Mouse (Mus musculus) forelimb bud, embryonic 11.5 days (tissue): ENCODE data around the gene Hist2h3c1.
"Not testable (repeated sequence)": the region's sequence is repeated elsewhere in the genome, so short reads cannot be mapped to it uniquely, and the experiment has no call there.

Source experiments
- DNase-seq: peaks from one replicate; pipeline ENCODE4 v3.0.0-alpha.2; 2012; ENCODE audit warnings: low read depth, low spot score

Gene Hist2h3c1

DNA sequence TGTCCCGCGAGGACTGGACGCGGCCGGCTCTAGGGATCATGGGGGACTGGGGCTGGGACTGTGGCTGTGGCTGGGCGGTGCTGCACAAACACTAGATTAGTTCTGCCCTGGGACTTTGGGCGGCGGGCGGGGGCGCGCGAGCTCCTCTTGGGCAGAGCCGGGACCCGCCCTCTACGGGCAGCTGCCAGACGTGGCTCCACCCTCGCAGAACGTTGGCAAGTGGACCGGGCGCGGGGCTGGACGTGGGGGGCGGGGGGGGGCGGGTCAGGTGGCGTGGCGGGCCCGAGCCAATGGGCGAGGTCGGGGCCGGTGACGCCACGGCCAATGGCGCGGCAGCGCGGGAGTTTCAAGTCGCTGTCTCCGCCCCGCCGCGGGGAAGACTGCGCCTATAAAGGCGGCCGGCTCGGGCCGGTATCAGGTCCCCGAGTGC is at the start of gene Hist2h3c1:
Hist2h3c1 (plus strand) TSS at position 259 of the 430 bp plus-strand sequence.
- not testable (repeated sequence) for DNase-seq

DNA sequence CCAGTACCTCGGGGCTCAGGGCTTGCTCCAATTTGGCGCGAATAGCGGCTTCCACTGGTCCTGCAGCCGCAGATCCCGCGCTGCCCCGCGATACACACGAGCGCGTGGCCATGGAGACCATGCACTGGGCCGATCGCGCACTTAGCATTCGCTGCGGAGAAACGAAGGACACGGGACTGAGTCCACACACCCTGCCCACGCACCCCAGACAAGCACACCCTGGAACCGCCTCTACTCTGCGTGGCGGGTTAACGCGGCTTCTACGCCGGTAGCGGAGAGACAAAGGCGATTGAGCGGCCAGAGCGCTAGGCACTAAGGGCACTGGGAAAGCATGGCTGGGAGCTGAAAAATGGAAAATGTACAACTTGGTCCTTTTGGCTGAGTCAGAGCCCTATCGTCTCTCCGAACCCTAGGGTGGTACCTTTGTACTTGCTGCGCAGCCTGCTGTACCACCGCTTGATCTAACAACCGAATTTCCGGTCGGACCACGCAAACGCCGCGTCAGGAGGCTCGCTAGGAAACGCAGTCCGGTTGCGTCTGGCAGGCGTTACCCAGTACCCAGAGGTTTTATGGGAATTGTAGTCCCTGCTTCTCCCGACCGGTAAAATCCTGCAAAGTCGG is 49.2 kb upstream of the Hist2h3c1 start:
- peak; percentile 92 for DNase-seq

DNA sequence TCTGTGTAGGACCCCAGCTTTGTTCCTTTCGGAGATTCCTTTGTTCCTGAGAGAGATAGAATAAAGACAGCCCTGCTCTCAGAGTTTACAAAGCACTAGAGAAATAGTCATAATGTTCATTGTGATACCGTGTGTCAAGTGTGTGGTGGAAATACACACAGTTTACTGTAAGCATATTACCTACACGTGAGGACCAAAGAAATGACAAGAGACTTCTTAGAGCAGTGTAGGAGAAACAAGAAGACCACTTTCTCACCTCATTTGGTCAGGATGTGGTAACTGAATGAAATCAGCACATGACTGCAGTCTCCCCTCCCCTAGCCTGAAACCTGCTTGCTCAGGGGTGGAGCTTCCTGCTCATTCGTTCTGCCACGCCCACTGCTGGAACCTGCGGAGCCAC is 48.3 kb upstream of the Hist2h3c1 start:
- no peak for DNase-seq

DNA sequence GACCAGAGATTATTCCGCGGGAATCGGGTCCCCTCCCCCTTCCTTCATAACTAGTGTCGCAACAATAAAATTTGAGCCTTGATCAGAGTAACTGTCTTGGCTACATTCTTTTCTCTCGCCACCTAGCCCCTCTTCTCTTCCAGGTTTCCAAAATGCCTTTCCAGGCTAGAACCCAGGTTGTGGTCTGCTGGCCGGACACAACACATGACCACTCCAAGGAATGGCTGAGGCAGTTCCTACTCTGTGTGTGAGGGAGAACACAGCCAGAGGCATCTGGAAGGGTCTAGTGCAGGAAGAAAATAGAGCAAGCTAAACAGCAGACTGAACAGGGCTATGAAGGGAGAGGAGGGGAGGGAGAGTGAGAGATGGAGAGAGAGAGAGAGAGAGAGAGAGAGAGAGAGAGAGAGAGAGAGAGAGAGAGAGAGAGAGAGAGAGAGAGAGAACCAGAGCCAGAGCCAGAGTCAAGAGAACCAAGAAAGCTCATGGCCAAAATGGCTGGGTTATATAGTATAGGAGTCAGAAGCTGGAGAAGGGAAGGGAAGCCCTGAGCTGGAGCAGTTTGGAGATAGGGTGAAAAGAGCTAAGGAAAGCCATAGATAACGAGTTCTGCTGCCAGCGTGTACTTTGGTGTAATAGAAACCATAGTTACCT is 47.8 kb upstream of the Hist2h3c1 start:
- DNase-seq: not testable (repeated sequence)

DNA sequence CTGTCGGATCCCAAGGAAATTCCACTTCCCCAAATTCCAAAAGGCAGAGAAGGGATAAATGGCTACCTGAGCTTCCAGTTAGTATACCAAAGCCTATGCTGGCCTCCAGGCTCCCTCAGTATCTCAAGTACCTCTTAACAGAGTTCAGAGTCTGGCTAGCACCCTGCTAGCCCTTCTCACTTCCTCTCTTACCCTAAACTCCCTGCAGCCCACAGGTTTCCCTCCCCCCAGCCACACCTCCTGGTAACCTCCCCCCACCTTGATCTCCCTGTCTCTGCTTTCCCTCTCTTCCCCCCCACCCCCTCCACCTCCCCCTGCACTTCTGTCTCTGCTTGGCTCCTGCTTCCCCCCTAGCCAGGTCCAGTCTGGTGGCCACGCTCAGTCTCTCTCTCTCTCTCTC is 46.8 kb upstream of the Hist2h3c1 start:
- no peak for DNase-seq

DNA sequence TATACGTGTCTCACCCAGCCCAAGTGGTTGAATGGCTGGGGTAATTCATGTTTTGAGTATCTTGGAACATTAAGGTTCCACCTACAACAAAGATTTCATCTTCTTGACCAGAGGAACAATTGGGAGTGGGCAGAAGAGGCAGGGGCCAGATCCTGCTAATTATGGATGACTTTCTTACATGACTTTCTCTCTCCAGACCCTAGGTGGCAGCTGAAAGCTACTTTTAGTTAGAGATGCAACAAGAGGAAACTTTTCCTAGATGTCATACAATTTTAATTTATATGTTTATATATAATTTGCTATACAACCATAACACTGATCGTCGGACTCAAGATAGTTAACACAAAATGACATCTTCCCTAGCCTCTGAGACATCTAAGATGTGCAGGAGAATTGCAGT is 38.7 kb upstream of the Hist2h3c1 start:
- DNase-seq: no peak

DNA sequence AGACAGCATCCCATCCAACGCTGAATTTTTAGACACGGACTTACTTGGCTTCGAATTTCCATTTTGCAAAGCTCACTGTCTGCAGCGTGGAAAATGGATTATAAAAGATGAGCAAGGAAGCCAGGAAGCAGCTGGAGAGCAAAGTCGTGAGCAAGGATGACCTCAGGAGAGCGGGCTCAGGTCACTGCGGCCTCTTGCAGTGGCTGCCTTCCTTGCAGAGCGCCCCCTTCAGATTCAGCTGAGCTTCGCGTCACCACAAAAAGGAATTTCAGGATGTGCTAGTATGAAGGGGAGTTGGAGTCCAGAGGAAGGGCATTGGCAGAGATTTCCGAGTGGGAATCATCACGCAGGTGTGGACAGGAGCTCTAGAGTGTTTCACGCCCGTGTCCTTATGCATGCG is 37.2 kb upstream of the Hist2h3c1 start:
- no peak for DNase-seq

DNA sequence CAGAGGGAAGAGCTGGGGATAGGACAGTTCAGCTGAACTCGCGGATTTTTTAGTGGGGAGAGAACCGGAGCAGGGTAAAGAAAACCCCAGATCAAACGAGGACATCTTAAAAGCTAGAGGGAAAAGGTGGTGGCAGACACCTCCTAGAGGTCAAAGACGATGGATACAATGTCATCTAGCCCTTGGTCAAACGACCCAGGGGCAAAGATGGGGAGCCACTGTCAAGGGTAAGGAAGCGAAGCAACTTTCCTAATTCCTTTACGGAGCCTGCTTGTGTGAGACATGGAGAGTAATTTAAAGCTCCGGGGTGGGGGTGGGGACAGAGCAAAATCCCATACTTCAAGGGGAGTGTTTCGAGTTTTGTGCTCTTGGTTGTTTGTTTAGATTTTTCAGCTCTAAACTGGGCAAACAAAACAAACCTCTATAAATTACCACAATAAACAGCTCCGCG is 27.3 kb upstream of the Hist2h3c1 start:
- peak; percentile 32 for DNase-seq

DNA sequence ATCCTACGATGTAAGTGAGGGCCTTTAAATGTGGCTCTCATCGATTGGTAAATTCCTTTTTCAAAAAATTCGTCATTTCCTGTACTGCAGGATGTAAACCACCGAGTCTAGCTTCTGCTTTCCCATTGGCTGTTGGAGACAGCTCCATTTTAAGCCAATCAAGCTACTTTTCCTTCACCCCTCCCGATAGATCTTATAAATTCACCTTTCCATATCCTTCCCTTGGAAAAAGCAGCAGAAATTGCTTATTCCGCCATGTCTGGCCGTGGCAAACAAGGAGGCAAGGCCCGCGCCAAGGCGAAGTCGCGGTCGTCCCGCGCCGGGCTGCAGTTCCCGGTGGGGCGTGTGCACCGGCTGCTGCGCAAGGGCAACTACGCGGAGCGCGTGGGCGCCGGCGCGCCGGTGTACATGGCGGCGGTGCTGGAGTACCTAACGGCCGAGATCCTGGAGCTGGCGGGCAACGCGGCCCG is 26.8 kb upstream of the Hist2h3c1 start, which contains the start of the genes Bola1 and Hist2h2ab:
Bola1 (minus strand) TSS at position 49 of the 470 bp plus-strand sequence.
Hist2h2ab (plus strand) TSS at position 205 of the 470 bp plus-strand sequence.
- DNase-seq: peak; percentile 91

DNA sequence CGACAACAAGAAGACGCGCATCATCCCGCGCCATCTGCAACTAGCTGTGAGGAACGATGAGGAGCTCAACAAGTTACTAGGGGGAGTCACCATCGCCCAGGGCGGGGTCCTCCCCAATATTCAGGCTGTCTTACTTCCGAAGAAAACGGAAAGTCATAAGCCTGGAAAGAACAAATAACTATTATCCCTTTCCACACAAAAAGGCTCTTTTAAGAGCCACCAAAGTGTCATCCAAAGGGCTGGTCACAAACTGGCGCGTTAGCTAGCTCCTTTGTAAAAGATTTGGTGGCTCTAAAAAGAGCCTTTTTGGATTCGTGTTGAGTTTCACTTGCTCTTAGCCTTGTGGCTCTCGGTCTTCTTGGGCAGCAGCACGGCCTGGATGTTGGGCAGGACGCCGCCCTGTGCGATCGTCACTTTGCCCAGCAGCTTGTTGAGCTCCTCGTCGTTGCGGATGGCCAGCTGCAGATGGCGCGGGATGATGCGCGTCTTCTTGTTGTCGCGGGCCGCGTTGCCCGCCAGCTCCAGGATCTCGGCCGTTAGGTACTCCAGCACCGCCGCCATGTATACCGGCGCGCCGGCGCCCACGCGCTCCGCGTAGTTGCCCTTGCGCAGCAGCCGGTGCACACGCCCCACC is 26.2 kb upstream of the Hist2h3c1 start:
- DNase-seq: peak; percentile 73

DNA sequence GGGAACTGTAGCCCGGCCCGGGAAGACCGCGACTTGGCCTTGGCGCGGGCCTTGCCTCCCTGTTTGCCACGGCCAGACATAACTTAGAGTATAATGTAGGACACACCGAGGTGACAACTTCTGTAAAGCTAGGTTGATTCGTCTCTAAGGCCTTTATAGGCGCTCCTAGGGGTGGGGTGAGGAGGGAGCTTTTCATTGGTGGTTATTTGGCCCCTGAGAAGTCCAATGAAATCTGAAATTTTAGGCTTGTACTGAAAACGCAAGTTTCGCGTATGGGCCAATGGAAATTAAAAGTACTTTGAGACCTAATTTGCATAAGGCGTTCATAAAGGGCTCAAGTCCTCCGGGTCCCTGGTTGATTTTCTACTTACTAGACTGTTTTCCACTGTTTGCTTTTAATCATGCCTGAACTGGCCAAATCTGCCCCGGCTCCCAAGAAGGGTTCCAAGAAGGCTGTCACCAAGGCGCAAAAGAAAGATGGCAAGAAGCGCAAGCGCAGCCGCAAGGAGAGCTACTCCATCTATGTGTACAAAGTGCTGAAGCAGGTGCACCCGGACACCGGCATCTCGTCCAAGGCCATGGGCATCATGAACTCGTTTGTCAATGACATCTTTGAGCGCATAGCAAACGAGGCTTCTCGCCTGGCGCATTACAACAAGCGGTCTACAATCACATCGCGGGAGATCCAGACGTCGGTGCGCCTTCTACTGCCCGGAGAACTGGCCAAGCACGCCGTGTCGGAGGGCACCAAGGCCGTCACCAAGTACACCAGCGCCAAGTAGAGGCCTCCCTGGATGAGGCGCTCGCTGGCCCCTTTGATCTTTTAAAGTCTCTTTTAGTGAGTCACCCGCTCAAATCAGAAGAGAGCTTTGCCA is 25.5 kb upstream of the Hist2h3c1 start, which contains the start of the genes Hist2h2ac and Hist2h2be:
Hist2h2ac (minus strand) TSS at position 116 of the 875 bp plus-strand sequence.
Hist2h2be (plus strand) TSS at position 355 of the 875 bp plus-strand sequence.
- peak; percentile 93 for DNase-seq

DNA sequence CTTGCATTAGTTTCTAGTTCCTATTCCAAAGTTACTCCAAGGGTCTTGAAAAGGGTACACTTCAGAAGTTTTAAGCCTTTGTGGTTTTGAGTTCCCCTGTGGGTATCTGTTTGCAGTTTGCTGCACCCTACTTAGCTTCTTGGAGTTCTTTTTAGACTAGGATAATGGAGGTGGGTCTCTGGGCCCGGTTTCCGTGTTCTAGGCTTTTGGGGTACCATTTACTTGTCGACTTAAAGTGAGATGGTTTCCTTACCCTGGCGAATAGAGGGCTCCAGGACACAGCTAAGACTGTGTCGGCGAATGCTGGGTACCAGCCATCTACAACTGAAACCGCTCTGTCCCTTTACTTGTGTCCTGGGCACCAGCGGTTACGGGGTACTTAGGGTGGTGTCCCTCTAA is 24.8 kb upstream of the Hist2h3c1 start:
- DNase-seq: no peak

DNA sequence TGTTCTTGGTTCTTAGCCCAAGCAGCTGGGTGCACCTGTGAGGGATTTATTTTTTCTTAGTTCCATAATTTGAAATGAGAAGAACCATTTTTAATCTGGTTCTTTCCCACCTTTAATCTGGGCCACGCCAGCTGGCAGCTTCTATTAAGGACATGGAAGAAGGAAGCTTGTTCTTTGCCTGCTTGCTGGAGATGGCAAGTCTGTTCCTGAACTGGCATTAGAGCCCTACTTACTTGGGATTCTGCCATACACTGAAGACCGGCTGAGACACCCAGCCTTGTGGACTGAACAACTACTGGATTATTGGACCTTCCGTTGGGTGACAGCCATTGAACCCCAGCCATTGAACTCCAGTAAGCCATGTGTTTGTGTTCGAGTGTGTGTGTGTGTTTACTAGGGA is 23.7 kb upstream of the Hist2h3c1 start:
- DNase-seq: no peak

DNA sequence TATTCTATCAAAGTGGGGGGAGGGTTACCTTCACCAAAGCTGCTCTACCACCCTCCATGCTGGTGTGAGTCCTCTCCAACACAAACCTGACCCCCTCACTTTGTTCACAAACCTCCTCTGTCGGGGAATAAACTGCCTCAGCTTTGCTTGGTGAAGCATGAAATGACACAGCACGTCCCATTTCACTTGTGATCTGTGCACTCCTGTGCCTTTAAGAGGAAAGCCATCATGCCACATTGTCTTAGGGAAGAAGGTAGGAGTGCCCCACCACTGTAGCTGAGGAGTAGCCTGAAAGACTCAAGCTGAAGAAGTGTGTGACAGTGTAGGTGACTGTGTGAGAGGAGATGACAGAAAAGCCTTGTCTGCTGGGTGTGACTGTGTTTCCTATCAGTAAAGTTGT is 21.1 kb upstream of the Hist2h3c1 start:
- no peak for DNase-seq

DNA sequence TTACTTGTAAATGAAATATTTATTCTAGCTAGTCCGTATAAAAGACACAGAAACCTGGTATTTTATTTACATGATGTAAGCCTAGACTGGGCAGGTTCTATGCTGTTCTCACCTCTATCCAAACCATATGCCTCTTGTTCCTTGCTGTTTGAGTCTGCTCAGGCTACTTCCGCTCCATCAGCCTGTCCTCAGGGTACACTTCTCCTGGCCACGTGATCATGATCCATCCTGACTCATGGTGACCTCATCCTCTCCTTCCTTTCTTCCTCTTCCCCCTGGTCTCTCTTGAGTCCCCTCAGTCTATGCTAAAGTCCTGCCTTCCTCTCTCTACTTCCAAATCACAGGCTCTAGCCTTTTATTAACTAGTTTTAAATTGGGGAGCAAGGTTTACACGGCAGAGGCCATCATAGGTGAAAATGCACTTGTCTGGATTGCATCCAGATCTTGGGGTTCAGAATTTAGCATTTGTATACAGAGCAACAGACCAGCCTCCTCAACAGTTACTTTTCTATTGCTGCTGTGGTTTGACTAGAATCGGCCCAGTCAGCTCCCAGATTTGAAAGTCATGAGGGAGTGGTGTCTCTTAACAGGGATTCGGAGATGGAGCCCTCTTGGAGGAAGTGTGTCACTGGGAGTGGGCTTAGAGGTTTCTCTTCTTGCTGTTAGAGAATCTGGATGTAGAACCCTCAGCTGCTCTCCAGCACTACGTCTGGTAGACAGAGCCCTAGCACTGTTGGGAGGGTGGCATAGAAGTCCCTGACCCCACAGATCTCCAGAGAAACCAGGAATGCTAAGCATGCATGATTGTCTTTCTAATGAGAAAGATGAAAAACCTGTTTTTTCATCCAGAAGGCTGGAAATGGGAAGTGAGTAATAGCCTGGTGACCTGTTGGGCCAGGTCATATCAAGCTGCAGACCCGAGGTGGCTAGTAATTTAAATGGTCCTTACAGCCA is 19.5 kb upstream of the Hist2h3c1 start:
- no peak for DNase-seq

DNA sequence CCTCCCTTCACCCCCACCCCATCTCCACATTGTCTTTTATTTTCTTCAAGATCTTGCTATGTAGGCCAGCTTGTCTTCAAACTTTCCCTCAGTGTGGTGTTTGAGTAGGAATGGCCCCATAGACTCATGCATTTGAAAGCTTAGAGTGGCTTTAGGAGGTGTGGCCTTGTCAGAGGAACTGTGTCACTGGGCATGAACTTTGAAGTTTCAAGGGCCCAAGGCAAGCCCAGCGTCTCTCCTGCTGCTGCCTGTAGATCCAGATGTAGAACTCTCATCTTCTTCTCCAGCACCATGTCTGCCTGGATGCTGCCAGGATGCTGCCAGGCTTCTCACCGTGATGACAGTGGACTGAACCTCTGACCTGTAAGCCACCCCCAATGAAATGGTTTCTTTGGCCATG is 17.7 kb upstream of the Hist2h3c1 start:
- no peak for DNase-seq

DNA sequence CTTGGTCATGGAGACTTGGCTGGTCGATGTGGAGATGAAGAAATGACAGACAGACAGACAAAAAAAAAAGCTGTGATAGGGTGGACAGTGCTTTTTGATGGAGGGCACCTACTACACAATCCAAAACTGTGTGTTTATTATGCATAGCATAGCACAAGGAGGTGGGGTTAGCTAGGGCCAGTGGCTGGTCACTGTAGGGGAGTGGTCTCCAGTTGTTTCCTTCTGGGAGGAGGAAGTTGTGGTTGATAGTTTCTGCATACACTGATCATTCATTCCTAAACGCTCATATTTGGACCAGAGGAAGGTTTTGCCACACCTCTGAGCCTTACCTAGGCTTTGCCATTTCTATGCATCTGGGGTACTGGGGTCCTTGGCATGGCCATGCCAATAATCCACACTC is 16.1 kb upstream of the Hist2h3c1 start:
- DNase-seq: no peak

DNA sequence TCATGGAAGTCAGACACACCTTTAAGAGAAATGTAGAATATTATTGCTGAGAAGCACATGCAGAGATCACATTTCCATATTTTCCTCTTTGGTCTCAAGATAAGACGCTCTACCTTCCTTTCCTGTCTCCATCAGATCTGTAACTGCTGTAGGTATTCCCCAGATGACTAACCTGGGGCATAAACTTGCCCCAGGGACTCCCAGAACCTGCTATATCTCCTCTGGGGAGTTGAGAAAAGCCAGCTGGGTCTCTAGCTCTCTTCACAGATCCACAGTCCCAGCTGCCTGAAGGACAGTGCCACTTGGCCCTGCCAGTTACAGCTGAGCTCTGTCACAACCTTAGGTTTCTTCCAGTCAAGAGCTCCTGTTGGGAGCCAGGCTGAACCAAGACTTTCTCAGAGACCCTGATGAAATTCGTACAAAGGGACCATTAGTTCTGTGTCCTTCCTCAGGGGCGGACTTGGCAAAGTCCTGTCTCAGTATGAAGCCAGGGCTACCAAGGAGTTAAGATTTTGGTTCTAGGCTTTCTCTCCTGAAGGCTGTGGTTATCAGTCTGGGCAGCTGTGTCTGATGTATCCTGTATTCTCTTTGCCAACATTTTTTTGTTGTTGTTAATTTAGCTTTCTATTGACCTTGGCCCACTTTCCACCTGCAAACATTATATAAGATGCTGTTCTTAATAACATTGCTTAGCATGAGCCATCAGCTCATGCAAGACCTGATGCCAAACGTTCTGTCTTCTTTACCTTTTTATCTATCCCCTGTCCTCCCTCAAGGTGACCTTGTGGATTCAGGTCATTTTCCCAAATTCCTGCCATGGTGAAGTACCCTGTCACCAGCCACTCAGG is 15.4 kb upstream of the Hist2h3c1 start:
- DNase-seq: no peak

DNA sequence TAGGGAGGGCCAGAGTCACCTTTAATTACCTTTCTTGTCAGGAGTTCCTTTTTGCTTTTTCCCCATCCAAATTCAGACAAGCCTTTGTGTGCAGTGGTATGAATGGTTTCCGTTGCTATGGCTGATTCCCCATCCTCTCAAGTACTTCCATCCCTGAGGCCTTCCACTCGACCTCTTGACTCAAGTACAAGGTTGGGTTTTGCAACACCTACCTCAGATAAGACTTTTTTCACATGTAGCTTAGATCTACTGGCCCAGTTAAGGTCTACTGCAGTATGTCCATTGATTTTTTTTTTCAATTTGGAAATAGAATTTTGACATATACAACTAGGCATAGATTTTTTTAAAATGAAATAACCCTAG is 14.7 kb upstream of the Hist2h3c1 start:
- no peak for DNase-seq
